Mouse (Mus musculus) E14TG2a.4 (cell line): ENCODE results near the gene Myh15.

Experiments used
- CTCF ChIP-seq: conservative IDR thresholded peaks from 2 replicates; pipeline ENCODE4 v1.5.1; 2014; ENCODE audit warnings: low read length
- NANOG ChIP-seq: IDR thresholded peaks from 2 replicates; pipeline ENCODE4 v1.6.1; 2014; ENCODE audit warnings: borderline replicate concordance, low read length, mixed read lengths
- POU5F1 ChIP-seq: IDR thresholded peaks from 2 replicates; pipeline ENCODE4 v1.6.1; 2014; ENCODE audit warnings: low read length, borderline replicate concordance

DNA sequence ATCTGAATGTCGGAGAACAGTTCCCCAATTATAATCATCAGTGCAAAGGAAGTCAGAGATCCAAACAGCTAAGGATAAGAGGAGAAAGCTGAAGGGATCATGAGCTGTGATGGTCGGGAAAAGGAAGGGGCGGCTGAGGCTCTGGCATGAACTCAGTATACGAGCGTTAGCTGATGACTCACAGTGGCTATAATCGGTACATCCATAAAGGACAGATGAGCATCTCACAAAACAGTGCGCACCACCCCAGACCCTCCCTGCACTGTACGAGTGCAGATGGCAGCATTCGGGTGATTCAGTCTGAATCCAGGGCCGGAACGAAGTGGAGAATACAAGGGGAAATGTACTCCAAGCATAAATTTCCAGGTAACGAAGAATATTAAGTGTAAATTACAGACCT, 110.0 kb downstream of the Myh15 start:
- TF ChIP-seq CTCF (no peak), NANOG (no peak), POU5F1 (no peak)
